Mouse (Mus musculus) lung, adult 18-20 months (tissue): ENCODE data around the gene Izumo1.

Experiments used
- DNase-seq, 2 experiments: peaks; one replicate each; pipeline ENCODE4 v3.0.0; 2022; ENCODE audit warnings: mixed read lengths in 2 of 2

Izumo1 gene

DNA sequence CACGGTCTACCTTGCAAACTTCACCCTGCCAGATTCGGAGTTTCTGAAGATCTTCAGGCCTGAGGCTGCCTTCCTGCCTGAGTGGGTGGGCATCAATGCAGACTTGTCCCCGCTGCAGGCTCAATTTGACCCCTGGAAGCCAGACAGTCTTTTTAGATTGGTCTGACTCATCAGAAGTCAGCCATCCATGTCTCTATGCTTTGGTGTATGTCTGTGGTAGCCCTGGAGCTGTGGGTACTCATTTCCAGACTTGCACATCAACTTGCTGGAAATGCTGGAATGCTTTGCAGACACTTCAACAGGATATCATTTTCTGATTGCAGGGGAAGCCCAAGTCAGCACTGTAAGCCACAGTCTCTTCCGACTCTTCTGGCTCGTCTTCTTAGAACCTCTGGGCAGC is 2.0 kb upstream of the Izumo1 start:
- no peak for DNase-seq

DNA sequence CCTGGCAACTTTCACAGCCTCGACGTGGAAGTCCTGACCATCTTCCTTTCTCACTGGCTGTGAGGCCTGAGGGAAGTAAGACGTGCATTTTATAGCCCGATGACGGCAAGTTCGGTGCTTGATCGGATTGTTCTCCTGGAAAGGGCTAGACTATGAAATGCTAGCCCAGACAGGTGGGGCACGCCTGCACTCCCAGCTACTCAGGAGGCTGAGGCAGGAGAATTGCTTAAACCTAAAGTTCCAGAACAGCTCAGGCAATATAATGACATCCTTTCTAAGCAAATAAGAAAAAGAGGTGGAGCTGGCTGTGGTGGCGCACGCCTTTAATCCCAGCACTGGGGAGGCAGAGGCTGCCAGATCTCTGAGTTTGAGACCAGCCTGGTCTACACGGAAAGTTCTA is 1.9 kb downstream of the Izumo1 start:
- no peak for DNase-seq

DNA sequence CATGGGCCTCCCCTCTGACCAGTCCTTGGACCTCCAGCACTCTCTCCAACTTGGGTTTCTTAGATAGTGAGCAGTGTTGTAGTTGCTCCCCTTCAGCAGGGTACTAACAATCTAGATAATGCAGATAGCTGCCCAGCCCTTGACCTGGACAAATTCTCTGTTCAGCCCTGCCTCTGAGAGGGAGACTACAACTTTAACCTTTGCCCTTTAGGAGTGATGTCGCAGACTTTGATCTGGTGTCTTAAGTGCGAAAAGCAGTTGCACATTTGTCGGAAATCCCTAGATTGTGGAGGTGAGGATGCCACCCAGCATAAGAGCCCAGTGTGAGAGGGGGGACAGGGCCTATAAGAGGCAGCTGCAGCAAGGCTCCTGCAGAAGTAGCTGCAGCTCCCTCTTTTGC is 3.1 kb downstream of the Izumo1 start:
- no peak for DNase-seq

DNA sequence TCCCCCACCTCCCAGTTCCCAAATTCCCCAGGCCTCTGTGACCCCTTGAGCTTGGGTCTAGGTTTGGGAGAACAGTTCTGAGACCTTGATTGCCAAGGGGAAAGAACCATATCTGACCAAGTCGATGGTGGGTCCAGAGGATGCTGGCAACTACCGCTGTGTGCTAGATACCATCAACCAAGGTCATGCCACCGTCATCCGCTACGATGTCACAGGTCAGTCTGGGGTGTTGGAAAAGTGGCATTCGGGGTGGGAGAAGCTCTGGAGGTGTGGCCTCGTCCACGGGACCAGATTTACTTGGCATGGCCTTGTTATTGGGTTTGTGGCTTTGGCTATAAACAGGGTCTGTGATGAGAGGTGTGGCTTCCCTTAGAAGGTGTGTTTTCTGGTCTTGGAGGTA is 3.9 kb downstream of the Izumo1 start:
- DNase-seq = no peak

DNA sequence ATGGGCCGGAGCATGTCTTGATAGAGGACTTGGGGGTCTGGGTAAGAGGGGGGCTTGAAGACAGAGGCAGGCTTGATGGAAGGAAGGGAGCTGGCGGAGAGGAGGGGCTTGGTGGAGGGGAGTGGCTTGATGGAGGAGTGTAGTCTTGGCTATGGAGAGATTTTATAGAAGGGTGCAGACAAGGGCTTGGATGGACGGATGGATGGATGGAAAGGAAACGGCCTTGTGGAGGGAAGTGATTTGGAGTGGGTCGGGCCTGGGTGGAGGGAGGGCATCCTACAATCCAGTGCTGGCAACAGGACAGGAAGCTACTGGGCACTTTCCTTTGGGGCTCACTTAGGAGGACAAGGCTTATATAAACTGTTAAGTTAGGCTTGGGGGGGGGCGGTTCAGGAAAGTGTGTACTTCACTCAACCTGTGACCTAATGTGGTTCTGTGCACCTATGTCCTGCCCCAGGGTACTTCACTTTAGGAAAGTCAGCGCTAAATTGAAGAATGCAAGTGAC is 5.0 kb downstream of the Izumo1 start:
- peak; percentile 34 to 60 for DNase-seq

DNA sequence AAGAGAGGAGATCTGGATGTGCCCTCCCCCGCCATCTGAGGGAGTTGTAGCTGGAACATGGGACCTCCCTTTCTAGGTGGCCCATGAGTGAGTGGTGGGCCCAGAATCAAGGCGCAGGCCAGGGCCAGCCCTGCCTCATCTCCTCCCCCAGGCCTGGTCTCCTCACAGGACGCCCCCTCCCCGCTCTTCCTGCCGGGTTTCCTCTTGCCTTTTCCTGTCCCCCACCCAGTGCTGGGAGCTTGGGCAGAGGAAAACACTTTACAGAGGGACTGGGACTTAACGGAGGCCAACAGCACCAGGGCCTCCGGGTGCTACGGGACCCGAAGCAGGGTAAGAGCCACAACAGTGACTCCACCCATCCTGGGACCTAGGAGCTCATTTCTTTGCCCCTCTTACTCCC is 5.7 kb downstream of the Izumo1 start, which contains the start of gene Rasip1:
Gene Rasip1 (plus strand): TSS at position 228 of the 400 bp plus-strand sequence.
- peak; percentile 79 to 84 for DNase-seq

DNA sequence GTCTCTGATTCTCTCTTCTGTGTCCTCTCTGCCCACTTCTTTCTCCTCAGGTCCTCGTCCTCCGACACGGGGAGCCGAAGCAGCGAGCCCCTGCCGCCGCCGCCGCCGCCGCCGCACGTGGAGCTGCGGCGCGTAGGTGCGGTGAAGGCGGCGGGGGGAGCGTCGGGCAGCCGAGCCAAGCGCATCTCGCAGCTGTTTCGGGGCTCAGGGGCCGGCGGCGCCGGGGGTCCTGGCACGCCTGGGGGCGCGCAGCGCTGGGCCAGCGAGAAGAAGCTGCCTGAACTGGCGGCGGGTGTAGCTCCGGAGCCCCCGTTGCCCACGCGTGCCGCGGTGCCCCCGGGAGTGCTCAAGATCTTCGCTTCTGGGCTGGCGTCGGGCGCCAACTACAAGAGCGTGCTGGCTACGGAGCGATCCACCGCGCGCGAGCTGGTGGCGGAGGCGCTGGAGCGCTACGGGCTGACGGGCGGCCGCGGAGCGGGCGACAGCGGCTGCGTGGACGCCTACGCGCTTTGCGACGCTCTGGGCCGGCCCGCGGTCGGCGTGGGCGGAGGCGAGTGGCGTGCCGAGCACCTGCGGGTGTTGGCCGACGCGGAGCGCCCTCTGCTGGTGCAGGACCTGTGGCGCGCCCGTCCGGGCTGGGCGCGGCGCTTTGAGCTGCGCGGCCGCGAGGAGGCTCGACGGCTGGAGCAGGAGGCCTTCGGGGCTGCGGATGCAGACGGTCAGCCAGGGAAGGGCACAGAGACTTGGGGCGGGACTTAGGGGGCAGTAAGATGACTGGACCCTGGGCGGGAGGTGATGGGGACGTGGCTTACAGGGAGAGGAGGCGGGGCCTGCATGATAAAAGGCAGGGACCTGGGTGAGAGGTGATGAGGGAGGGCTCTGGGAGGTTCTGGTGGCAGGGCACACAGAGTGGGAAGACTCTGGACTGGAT is 7.0 kb downstream of the Izumo1 start:
- DNase-seq = peak; percentile 87 to 91

DNA sequence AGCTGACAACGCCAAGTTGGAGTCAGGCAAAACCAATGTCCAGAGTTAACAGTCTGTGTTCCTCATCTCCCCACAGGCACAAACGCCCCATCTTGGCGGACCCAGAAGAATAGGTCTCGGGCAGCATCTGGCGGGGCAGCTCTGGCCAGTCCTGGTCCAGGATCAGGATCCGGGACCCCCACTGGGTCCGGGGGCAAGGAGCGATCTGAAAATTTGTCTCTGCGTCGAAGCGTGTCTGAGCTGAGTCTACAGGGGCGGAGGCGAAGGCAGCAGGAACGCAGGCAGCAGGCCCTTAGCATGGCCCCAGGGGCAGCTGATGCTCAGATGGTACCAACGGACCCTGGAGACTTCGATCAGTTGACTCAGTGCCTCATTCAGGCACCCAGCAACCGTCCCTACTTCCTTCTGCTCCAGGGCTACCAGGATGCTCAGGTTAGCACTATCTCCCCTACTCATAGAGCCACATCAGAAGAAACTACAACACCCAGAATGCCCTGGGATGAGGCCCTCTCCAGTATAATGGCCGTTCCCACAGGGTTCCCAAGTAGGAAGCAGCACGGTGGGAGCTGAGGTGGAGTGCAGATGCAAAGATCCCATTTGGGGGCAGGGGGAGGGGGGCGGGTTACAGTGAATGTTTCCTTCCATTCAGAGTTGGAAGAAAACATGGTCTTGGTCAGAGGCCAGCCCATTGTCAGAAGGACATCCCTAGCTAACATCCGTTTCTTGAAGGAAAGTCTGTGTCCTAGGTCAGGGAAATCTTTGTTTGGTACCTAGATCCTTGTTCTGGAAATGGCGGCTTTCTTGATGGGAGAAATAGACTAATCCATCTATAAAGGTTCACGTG is 8.7 kb downstream of the Izumo1 start:
- DNase-seq = peak in 1 of 2 experiments; percentile 40

DNA sequence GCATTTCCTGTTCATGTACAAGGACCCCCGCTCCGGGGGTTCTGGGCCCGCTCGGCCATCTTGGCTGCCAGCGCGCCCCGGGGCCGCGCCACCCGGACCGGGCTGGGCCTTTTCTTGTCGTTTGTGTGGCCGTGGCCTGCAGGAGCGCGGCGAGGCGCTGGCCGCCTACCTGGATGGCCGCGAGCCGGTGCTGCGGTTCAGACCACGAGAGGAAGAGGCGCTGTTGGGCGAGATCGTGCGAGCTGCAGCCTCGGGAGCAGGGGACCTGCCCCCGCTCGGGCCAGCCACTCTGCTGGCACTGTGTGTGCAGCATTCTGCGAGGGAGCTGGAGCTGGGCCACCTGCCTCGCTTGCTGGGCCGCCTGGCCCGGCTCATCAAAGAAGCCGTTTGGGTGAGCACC is 10.9 kb downstream of the Izumo1 start:
- peak; percentile 28 to 54 for DNase-seq

DNA sequence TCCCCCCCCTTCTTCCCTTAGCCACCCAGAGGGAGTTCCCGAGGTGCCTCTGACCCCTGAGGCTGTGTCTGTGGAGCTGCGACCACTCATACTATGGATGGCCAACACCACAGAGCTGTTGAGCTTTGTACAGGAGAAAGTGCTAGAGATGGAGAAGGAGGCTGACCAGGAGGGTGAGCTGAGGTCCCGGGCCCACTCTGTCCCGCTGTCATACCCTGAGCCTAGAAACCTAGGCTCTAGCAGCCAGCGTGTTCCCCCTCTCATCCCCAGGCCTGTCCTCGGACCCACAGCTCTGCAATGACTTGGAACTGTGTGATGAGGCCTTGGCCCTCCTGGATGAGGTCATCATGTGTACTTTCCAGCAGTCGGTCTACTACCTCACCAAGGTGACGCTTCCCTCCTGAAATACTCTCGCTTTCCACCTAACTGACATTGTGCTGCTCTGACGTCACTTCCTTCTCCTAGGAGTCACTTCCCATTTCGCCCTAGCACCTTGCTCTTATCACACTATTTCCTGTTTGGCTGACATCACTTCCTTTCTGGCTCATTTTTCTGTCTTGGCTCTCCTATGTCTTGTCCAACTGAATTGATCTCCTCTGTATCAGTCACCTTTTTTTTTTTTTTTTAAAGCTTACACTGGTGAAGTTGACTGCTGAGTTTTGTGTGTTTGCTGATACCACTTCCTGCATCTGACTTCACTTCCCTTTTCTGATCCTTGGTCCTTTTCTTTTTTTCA is 13.5 kb downstream of the Izumo1 start:
- peak; percentile 34 to 70 for DNase-seq

DNA sequence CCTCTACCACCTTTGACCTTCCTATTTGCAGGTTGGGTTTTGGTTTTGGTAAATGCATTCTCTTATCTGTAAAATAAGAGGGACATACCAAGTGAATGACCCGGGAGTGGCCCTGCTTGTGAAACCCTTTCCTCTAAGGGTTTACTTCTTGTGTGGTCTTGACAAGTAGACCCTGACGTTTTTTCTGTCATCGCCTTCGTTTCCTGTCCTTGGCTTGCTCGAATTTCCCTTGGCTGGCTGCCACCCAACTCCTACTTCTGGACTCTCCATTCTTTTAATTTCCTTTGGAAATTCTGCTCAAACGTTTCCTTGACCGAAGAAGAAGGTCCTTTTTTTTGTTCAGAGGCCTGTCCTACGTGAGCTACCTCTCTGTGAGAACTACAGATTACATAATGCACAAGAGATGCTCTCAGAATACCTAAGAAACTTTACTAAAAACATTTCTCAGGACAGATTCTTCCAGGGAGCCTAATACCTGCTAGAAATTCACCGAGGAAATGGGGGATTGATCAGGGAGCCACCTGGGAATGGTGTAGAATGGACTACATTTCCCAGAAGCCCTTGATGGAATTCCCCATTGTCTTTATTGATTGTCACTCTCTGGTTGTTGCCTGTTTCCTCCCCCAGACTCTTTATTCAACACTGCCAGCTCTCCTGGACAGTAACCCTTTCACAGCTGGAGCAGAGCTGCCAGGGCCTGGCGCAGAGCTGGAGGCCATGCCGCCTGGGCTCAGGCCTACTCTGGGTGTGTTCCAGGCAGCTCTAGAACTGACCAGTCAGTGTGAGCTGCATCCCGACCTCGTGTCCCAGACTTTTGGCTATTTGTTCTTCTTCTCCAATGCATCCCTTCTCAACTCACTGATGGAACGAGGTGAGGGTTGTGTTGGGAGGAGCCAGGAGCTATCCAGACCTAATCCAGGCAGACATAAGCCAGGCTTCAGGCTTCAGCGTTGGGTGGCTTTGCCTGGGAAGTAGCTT is 14.4 kb downstream of the Izumo1 start:
- DNase-seq = peak; percentile 36 to 62

DNA sequence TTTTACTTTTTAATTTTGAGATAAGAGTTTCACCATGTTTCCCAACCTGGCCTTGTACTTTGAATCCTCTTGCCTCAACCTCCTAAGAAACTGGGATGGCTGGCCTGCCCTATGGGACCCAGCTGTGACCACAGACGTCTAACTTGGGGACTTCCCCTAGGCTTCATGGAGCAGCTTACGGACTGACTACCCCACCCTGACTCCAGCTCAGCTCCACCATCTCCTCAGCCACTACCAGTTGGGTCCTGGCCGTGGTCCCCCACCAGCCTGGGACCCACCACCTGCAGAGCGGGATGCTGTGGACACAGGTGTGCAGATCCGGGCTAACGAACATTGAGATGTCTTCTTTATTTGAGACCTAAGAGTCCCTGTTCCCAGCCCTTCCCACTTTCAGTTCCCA is 16.1 kb downstream of the Izumo1 start:
- no peak for DNase-seq

DNA sequence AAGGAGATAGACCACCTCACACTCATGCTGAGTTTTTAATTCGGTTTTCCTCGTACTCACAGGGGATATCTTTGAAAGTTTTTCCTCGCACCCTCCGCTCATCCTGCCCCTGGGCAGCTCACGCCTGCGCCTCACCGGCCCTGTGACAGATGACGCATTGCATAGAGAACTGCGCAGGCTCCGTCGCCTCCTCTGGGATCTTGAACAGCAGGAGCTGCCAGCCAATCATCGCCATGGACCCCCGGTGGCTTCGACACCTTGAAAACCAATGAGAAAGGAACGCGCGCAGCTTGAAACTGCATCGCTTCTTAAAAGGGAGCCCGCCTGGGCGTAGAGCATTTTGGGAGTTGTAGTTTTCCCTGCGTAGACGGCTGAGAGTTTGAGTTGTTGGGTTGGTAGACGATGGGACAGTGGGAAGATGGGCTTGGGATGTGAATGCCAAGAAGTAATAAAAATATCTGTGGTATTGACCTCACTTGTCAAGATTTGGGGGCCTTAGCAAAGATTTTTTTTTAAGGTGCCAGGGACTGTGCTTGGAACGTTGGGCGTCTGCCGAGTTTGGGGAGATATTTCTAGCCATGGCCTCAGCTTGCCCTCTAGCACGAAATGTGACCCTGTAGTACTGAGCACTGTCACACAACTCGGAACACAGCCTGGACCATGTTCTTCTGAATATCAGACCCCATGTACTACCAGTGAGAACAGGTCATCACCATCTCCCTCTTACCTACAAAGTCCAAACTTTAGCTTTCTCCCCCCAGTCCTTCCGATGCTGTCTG is 17.2 kb downstream of the Izumo1 start:
- peak; percentile 91 to 93 for DNase-seq

DNA sequence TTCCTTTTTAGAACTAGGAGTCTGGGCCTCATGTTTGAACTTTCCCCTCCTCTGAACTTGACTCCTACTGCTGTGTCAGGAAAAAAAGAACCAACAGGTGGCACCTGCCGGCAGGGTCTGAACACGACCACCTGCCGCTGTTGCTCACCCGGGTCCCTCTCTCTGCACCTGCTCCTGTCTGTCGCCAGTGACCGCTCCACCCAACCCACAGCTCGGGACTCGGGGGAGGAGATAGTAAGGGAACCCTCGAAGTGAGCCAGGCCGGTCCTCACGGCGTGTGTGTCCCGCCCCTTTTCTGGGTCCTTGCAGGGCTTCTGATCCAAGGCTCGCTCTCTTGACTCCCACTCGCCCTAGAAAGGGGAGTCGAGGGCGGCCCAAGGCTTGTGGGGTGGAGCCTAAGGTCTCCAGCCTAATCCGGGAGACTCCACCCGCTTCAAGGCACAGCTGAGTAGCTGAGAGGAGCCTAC is 18.0 kb downstream of the Izumo1 start, which contains the start of gene Mamstr:
Gene Mamstr (plus strand): TSS at position 417 of the 467 bp plus-strand sequence.
- DNase-seq = no peak

DNA sequence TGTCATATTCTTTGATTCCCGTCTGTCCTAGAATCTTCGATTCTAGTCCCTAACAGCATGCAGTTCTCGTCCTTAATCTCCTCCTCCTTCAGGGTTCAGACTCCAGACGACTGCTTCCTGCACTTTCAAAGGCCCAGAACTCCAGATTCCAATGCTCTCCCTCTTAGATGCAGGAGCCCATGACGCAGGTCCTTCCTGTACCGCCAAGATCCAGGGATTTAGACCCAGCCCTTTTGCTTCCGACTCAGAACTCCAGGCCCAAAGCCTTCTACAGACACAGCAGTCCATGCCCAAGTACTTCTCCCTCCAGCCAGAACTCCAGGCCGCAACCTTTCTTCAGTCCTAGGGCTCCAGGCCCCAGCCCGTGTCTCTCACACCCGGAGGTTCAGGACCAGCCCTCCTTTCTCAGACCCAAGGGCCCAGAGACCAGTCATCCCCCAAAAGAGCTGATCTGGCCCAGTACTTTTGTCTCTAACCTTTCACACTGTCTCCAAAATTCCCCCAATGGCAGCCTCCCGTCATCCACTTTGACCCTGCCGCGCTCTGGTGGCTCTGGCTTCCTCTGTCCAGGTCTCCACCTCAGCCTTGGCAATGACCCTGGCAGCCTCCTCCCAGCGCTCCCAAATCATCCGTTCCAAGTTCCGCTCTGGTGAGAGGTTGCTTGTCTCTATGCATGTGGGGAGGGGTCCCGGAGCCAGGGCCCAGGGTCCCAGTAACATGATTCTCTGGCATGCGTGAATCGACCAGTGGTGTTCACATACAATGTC is 18.8 kb downstream of the Izumo1 start:
- DNase-seq = no peak

DNA sequence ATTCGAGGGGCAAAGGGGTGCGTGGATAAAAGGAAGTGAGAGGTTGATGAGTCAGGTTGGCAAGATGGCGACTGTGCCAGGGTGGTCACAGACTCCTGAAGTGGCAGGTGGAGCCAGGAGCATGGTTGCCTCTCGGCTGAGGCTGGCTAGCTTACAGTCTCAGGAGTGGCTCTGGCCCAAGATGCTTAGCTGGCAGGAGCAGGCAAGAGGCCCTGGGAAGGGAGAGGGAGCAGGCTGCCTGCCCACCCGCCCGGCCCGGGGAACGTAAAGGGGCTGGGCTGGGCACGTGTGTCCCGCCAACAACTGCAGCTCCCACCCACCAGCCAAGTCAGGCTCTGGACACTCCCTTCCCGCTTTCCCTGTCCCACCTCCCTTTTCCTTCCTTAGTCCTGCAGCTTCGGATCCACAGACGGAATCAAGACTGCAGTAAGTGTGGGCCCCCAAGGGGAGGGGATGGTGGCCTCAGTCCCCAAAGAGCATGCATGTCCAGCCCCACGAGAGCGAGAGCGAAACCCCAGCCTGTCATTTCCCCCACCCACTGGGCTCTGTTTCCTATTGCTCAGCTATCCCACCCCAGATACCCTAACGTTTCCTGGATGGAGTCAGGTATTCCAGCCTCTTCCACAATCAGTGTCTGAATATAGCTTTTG is 19.9 kb downstream of the Izumo1 start:
- peak; percentile 37 to 58 for DNase-seq

DNA sequence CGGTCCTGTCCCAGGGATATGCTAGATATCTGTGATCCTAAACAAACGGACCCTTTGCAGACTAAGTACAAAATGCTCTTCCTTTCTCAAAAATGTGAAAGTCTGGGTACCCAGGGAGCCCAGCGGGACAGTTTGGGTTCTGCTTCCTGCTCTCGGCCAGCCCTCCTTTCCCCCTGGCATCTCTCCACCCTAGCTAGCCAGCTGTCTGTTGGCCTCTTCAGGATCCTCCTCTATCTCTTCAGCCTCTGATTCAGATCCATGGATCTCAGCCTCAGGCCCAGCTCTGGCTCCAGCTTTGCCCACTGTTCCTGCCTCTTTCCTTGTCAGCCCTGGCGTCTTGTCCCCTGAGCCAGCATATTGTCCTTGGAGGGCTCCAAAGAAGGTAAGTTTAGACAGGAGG is 20.5 kb downstream of the Izumo1 start:
- no peak for DNase-seq

DNA sequence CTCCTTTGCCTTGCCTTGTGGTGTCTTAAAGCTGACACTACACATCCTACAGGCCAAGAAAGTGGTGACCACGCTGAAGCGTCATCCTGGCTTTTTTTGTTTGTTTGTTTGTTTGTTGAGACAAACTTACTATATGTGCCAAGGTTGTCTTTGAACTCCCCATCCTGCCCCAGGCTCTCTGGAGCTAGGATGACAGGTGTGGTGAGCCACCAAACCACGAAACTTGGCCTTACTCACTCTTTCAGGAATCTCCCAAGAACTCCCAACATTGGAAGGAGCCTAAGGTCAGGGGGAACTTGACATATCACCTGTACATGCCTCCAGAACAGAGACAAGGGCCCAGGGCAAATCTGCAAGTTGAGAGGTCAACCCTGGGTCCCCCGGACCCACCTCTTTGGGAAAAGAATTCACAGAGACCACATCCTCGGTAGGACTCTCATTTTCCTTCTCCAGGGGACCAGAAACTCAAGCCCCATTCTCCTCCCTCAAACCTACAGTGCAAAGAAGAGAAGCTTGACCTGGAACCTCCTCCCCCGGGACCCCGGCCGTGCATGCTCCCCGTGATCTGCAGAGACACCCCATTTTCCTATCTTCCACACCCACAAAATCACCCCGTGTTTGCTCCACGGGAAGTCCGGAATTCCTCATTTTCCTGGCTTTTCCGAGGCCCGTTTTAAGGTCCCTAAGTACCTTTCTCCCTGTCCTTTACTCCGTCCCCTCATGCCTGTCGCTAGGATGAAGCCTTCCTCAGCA is 21.1 kb downstream of the Izumo1 start:
- DNase-seq = no peak
